Mouse (Mus musculus) CH12.LX (cell line): ENCODE measurements around the gene Sgsm3. TPM values are rescaled to one million over a fixed set of nuclear protein-coding genes. Genes with fewer than 3 reads are reported as not detected.
A peak's percentile ranks its signal among the peaks of the same experiment; 100 is the strongest.

Experiments
- DNase-seq: peaks from one replicate; pipeline ENCODE4 v3.0.0-alpha.2; 2013; ENCODE audit errors: extremely low read depth
- H3K27ac ChIP-seq: 2 replicates; pipeline ENCODE4 v1.5.1; 2012; ENCODE audit warnings: low read depth, mild to moderate bottlenecking, control low read depth, moderate library complexity; ENCODE audit not compliant: insufficient read depth
- H3K27me3 ChIP-seq: replicated peaks from 2 replicates; pipeline ENCODE3; 2012; ENCODE audit warnings: inconsistent platforms
- H3K36me3 ChIP-seq, 2 experiments: replicated peaks in 1 of 2; 2 replicates each; pipeline versions ENCODE3 to v1.6.1; 2012; ENCODE audit warnings: inconsistent platforms in 1 of 2, low read length in 1 of 2, mild to moderate bottlenecking in 1 of 2, mixed read lengths in 1 of 2, moderate library complexity in 1 of 2; ENCODE audit not compliant: control insufficient read depth in 1 of 2, insufficient read depth in 1 of 2
- H3K4me1 ChIP-seq, 2 experiments: 2 replicates each; pipeline ENCODE4 v1.6.1; 2012; ENCODE audit warnings: inconsistent platforms in 1 of 2, moderate library complexity in 1 of 2; ENCODE audit not compliant: insufficient read depth in 2 of 2, control insufficient read depth in 1 of 2
- H3K4me2 ChIP-seq: 2 replicates; pipeline ENCODE4 v1.6.1; 2012; ENCODE audit warnings: low read depth, mild to moderate bottlenecking, control low read depth; ENCODE audit not compliant: poor library complexity, insufficient read depth, severe bottlenecking
- H3K4me3 ChIP-seq, 3 experiments: fragments of 150-350 bp in 1 of 3; sonication (generic) in 1 of 3; replicated peaks in 1 of 3; 2 replicates each; pipeline versions ENCODE3 to v1.5.1; 2011 to 2012; ENCODE audit warnings: low read depth in 2 of 3, low read length in 2 of 3, mild to moderate bottlenecking in 2 of 3, moderate library complexity in 2 of 3, control low read depth in 1 of 3, improper control_type of control experiment in 1 of 3, inconsistent platforms in 1 of 3, mixed read lengths in 1 of 3; ENCODE audit not compliant: poor library complexity in 1 of 3
- H3K79me2 ChIP-seq: replicated peaks from 2 replicates; pipeline ENCODE4 v1.6.1; 2012; ENCODE audit warnings: mild to moderate bottlenecking, moderate library complexity; ENCODE audit not compliant: control insufficient read depth, poor library complexity, insufficient read depth, severe bottlenecking; ENCODE audit errors: extremely low read depth
- H3K9ac ChIP-seq: 2 replicates; pipeline ENCODE4 v1.6.1; 2012; ENCODE audit warnings: low read depth, mild to moderate bottlenecking, control low read depth, moderate library complexity; ENCODE audit not compliant: insufficient read depth
- H3K9me3 ChIP-seq: replicated peaks from 2 replicates; pipeline ENCODE3; 2012; ENCODE audit warnings: low read length, inconsistent platforms, mixed read lengths
- BHLHE40 ChIP-seq: IDR thresholded peaks from 2 replicates; pipeline ENCODE4 v1.6.1; 2011; ENCODE audit warnings: mild to moderate bottlenecking, low read depth, low read length, improper control_type of control experiment
- CHD1 ChIP-seq: IDR thresholded peaks from 2 replicates; pipeline ENCODE4 v1.6.1; 2012; ENCODE audit warnings: low read depth, low read length, improper control_type of control experiment, inconsistent platforms
- CHD2 ChIP-seq: IDR thresholded peaks from 2 replicates; pipeline ENCODE4 v1.6.1; 2011; ENCODE audit warnings: low read length, improper control_type of control experiment
- CTCF ChIP-seq, 2 experiments: IDR thresholded peaks in 1 of 2; conservative IDR thresholded peaks in 1 of 2; 2 replicates each; pipeline ENCODE4 v1.5.1; 2011 to 2012; ENCODE audit warnings: low read depth in 2 of 2, low read length in 2 of 2, improper control_type of control experiment in 1 of 2, inconsistent platforms in 1 of 2, mild to moderate bottlenecking in 1 of 2, moderate library complexity in 1 of 2
- ELF1 ChIP-seq: IDR thresholded peaks from 2 replicates; pipeline ENCODE4 v1.6.1; 2014; ENCODE audit warnings: low read depth, mild to moderate bottlenecking, inconsistent platforms, low read length, improper control_type of control experiment
- EP300 ChIP-seq: IDR thresholded peaks from 2 replicates; pipeline ENCODE4 v1.6.1; 2011; ENCODE audit warnings: low read length, improper control_type of control experiment
- ETS1 ChIP-seq: conservative IDR thresholded peaks from 2 replicates; pipeline ENCODE4 v1.6.1; 2012; ENCODE audit warnings: low read depth, mild to moderate bottlenecking, inconsistent platforms, low read length, improper control_type of control experiment, moderate library complexity
- HCFC1 ChIP-seq: IDR thresholded peaks from 2 replicates; pipeline ENCODE4 v1.6.1; 2012; ENCODE audit warnings: low read depth, mild to moderate bottlenecking, inconsistent platforms, low read length, improper control_type of control experiment
- JUND ChIP-seq: conservative IDR thresholded peaks from 2 replicates; pipeline ENCODE4 v1.6.1; 2011; ENCODE audit warnings: low read depth, low read length, improper control_type of control experiment
- MAFK ChIP-seq: IDR thresholded peaks from 2 replicates; pipeline ENCODE4 v1.6.1; 2011; ENCODE audit warnings: low read length, improper control_type of control experiment; ENCODE audit not compliant: insufficient replicate concordance
- MXI1 ChIP-seq: IDR thresholded peaks from 2 replicates; pipeline ENCODE4 v1.6.1; 2011; ENCODE audit warnings: mild to moderate bottlenecking, low read depth, low read length, improper control_type of control experiment
- MYC ChIP-seq: IDR thresholded peaks from 2 replicates; pipeline ENCODE4 v1.6.1; 2011; ENCODE audit warnings: low read depth, mild to moderate bottlenecking, improper control_type of control experiment, low read length
- NELFE ChIP-seq: IDR thresholded peaks from 2 replicates; pipeline ENCODE4 v1.6.1; 2011; ENCODE audit warnings: low read depth, low read length, improper control_type of control experiment
- PAX5 ChIP-seq: IDR thresholded peaks from 2 replicates; pipeline ENCODE4 v1.6.1; 2012; ENCODE audit warnings: low read length, inconsistent platforms, mixed read lengths
- POLR2AphosphoS2 ChIP-seq: IDR thresholded peaks from 2 replicates; pipeline ENCODE4 v1.6.1; 2011; ENCODE audit warnings: low read depth, low read length, improper control_type of control experiment
- RAD21 ChIP-seq: IDR thresholded peaks from 2 replicates; pipeline ENCODE4 v1.6.1; 2011; ENCODE audit warnings: low read depth, mild to moderate bottlenecking, low read length, improper control_type of control experiment, moderate library complexity
- SMC3 ChIP-seq: IDR thresholded peaks from 2 replicates; pipeline ENCODE4 v1.6.1; 2011; ENCODE audit warnings: low read depth, low read length, improper control_type of control experiment
- TBP ChIP-seq: conservative IDR thresholded peaks from 2 replicates; pipeline ENCODE4 v1.6.1; 2011; ENCODE audit warnings: low read depth, low read length, improper control_type of control experiment
- TCF12 ChIP-seq: IDR thresholded peaks from 2 replicates; pipeline ENCODE4 v1.6.1; 2014; ENCODE audit warnings: low read depth, mild to moderate bottlenecking, inconsistent platforms, low read length, improper control_type of control experiment
- USF1 ChIP-seq: IDR thresholded peaks from 2 replicates; pipeline ENCODE4 v1.6.1; 2014; ENCODE audit warnings: low read depth, mild to moderate bottlenecking, inconsistent platforms, low read length, improper control_type of control experiment
- USF2 ChIP-seq: conservative IDR thresholded peaks from 2 replicates; pipeline ENCODE4 v1.6.1; 2011; ENCODE audit warnings: low read depth, low read length, improper control_type of control experiment
- ZC3H11A ChIP-seq: IDR thresholded peaks from 2 replicates; pipeline ENCODE4 v1.6.1; 2012; ENCODE audit warnings: low read depth, mild to moderate bottlenecking, inconsistent platforms, low read length, improper control_type of control experiment
- ZKSCAN1 ChIP-seq: IDR thresholded peaks from 2 replicates; pipeline ENCODE4 v1.6.1; 2012; ENCODE audit warnings: low read depth, inconsistent platforms, low read length, improper control_type of control experiment, borderline replicate concordance
- dilution Hi-C: fragments of 300-500 bp; cut with MboI; formaldehyde crosslinking; loops from 2 replicates; pipeline ENCODE4 v1.14.3; 2020; ENCODE audit warnings: low sequenced_read_pairs; ENCODE audit not compliant: extremely low pct_unique_long_range_greater_than_20kb, extremely low pct_ligation_motif_present
- in situ Hi-C: fragments of 300-500 bp; cut with MboI; formaldehyde crosslinking; loops from 3 replicates; pipeline ENCODE4 v1.14.3; 2019; ENCODE audit warnings: low sequenced_read_pairs, low pct_ligation_motif_present, low pct_unique_long_range_greater_than_20kb, mixed read lengths
- polyA plus RNA-seq: library from polyadenylated mRNA; unstranded; fragments of >175 nt; gene quantifications from 2 replicates; pipeline ENCODE4 v1.2.1, GENCODE M21; 2012; ENCODE audit warnings: low read depth; ENCODE audit not compliant: insufficient read length
- total RNA-seq, 2 experiments: library from RNA; depleted of rRNA; stranded (reverse); fragments of 300-350 nt in 1 of 2; fragments of >200 nt in 1 of 2; gene quantifications; 2 replicates each; pipeline ENCODE4 v1.2.3; 2012 to 2014

The Sgsm3 gene
- total and polyA plus RNA-seq, 3 experiments = 14.4 to 25.5 (median 15.0) TPM

DNA sequence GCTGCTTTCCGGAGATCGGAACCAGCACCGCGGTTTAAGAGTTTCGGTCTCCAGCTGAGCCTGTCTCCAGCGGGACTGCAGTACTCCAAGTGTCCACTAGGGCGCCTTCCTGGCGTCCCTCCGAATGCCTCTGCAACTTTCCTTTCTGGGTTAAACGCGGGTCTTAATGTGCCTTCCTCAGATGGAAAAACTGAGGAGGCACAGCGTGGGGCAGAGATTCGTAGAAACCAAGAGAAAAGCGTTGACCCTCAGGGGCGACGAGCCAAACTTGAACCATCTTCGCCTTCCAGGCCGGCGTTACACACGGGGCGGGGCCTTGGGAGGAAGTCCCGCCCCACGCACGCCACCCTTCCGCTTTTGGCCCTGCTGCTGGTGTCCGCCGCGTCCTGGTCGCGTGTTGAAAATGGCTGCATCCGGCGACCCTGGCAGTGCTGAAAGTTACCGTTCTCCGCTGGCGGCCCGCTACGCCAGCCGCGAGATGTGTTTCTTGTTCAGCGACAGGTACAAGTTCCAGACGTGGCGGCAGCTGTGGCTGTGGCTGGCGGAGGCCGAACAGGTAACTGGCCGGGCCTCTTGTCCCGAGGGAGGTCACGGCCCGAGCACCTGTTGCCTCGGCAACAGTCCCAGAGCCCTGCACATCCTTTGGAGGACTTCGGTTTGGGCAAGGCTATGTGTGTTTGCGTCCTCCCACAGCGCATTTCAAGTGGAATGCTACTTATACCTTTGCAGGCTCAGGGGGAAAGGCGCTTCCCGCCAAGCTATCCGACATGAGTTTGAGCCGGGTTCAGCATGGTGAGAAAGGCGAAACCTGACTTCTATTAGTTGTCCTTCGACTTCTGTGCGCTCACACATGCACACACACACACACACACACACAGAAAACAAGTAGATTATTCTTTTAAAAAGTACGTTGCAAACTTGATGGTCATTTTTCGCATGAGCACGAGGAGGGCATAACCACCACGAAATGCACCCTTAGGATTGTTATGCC lies 29.1 kb upstream of the Sgsm3 start, which contains the start of gene Adsl (continued):
- TF ChIP-seq POLR2AphosphoS2 = peak; percentile 64; the same call in 1 of the 2 replicates
- TF ChIP-seq ZKSCAN1 = no peak
- TF ChIP-seq RAD21 = no peak
- no peak for TF ChIP-seq CHD2
- TF ChIP-seq CHD1 = no peak

DNA sequence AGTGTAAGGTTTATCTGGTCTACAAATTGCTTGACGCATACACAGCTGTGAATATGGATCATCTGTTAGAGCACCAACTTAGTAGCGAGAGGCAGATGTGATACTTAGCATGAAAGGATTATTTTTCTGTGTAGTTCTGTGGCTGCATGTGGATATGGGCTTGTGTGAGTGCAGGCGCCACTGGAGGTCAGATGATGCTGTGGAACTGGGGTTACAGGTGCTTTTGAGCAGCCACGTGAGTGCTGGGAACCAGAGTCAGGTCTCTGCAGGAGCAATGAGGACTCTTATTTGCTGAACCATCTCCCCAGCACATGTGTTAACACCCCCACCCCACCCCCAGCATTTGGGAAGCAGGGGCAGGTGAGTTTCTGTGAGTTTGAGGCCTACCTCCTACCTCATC lies 28.1 kb upstream of the Sgsm3 start:
- peaks cover 11 to 31% of the 10 kb centered on the region in 2 experiments for H3K4me1 ChIP-seq
- H3K36me3 ChIP-seq = peaks cover 22 to 40% of the 10 kb centered on the region in 2 experiments
- no peaks in the 10 kb centered on the region for H3K9me3 ChIP-seq
- peak overlapping the region; percentile 55 for H3K9ac ChIP-seq
- no peak overlapping the region; the same call in 1 of the 2 replicates for H3K27ac ChIP-seq
- TF ChIP-seq MYC (peak; percentile 51; the same call in 1 of the 2 replicates), SMC3 (no peak), BHLHE40 (peak; percentile 25; the same call in 1 of the 2 replicates), JUND (no peak), MXI1 (peak; percentile 36; the same call in 1 of the 2 replicates)
- peak overlapping the region; percentile 84 to 99 (median 92) for H3K4me3 ChIP-seq
- in situ Hi-C loops (loop anchor here (10.0 kb wide), 1 partner anchor 245 kb away; no protein-coding TSS in a partner anchor), dilution Hi-C loops (no loop called here)
- H3K4me2 ChIP-seq = peak overlapping the region; percentile 88
- DNase-seq = peak; percentile 31
- no peaks in the 10 kb centered on the region for H3K27me3 ChIP-seq
- peaks cover 29% of the 10 kb centered on the region for H3K79me2 ChIP-seq

GRCm38 (mm10) chr15:80950055-80950454 lies 27.5 kb upstream of the Sgsm3 start:
- peak overlapping the region; percentile 88; the same call in 1 of the 2 replicates for H3K4me2 ChIP-seq

More at GRCm38 (mm10) chr15:80950055-80950454, 27.5 kb upstream of the Sgsm3 start:
- peaks cover 29% of the 10 kb centered on the region for H3K79me2 ChIP-seq
- H3K9me3 ChIP-seq = no peaks in the 10 kb centered on the region
- dilution Hi-C loops = no loop called here
- H3K36me3 ChIP-seq = peaks cover 29 to 46% of the 10 kb centered on the region in 2 experiments
- no peak for DNase-seq
- H3K9ac ChIP-seq = no peak overlapping the region
- TF ChIP-seq RAD21 (no peak), MAFK (no peak), ETS1 (no peak), PAX5 (no peak), USF2 (no peak), NELFE (no peak), MYC (no peak), ZC3H11A (no peak), ELF1 (no peak), CHD2 (no peak), USF1 (no peak), TCF12 (no peak), BHLHE40 (no peak), CTCF (conservative IDR thresholded peaks at IDR 0.05 in 1 of 2, IDR thresholded peaks at IDR 0.05 in 1 of 2; ENCODE audit: low read depth in 2 of 2, low read length in 2 of 2) (no peak), TBP (no peak), EP300 (no peak), HCFC1 (no peak), ZKSCAN1 (no peak), SMC3 (no peak)
- peak overlapping the region in 2 of 3 experiments; percentile 84 to 92 for H3K4me3 ChIP-seq
- H3K27ac ChIP-seq = no peak overlapping the region
- in situ Hi-C loops = loop anchor here (25.0 kb wide), 1 partner anchor 688 kb away; the partner anchor contains the start of genes Atf4 and Rps19bp1
- no peaks in the 10 kb centered on the region for H3K27me3 ChIP-seq
- peaks cover 11 to 30% of the 10 kb centered on the region in 2 experiments for H3K4me1 ChIP-seq
